Comparison of ENCODE assay signal across 9 mouse cellular contexts in genomic region chr9:27288442-27288841, GRCm38 (mm10). TPM values are rescaled to one million over a fixed set of nuclear protein-coding genes. Genes with fewer than 3 reads are reported as not detected.
DNase-seq lines count a peak whose midpoint lies in the region; ATAC-seq lines count a peak whose summit lies in the region.
"Had no signal": no experiment of that assay in that cellular context is flagged by ENCODE, and none has a peak within 500 bp of the region (broad histone marks: within the 10 kb centered on the region; RNA-seq: fewer than 3 reads in every experiment).

No protein-coding gene starts in this region.

- H3K27ac ChIP-seq in forebrain, embryonic 14.5 days (ENCODE audit: low read depth, low read length) = no peak overlapping the region
- no peak overlapping the region for H3K27ac ChIP-seq in midbrain, embryonic 14.5 days (replicated peaks; ENCODE audit: low read depth, low read length)

- H3K4me3 ChIP-seq in forebrain, embryonic 14.5 days (ENCODE audit: low read depth, low read length) = no peak overlapping the region
- H3K4me3 ChIP-seq in midbrain, embryonic 14.5 days (replicated peaks; ENCODE audit: low read depth, low read length) = no peak overlapping the region

- no peaks in the 10 kb centered on the region for H3K36me3 ChIP-seq in forebrain, embryonic 14.5 days (ENCODE audit: control insufficient read depth, insufficient read depth, low read length)
- no peaks in the 10 kb centered on the region for H3K36me3 ChIP-seq in midbrain, embryonic 14.5 days (ENCODE audit: control insufficient read depth, insufficient read depth, low read length)

- WGBS in forebrain, embryonic 14.5 days = 3% methylated on average over 7 of the region's 7 CpGs
- 9% methylated on average over 7 of the region's 7 CpGs for WGBS in midbrain, embryonic 14.5 days

- peaks cover 16% of the 10 kb centered on the region for H3K4me1 ChIP-seq in forebrain, embryonic 14.5 days (ENCODE audit: control insufficient read depth, insufficient read depth, low read length)
- H3K4me1 ChIP-seq in midbrain, embryonic 14.5 days (ENCODE audit: control insufficient read depth, insufficient read depth, low read length) = peaks cover 9% of the 10 kb centered on the region

- no peak overlapping the region for H3K9ac ChIP-seq in forebrain, embryonic 14.5 days (ENCODE audit: low read length)
- no peak overlapping the region for H3K9ac ChIP-seq in midbrain, embryonic 14.5 days (replicated peaks; ENCODE audit: low read length)

- ATAC-seq in forebrain, embryonic 14.5 days = peak; percentile 83
- peak; percentile 71 for ATAC-seq in midbrain, embryonic 14.5 days (ENCODE audit: low FRiP score, low TSS enrichment)

- peak; percentile 40 for DNase-seq in cerebellum, adult 11-12 months
- DNase-seq in cerebellum, postnatal 25 days = no peak
- DNase-seq in left cerebral cortex, postnatal 14 days (ENCODE audit: low spot score in 2 of 2) = peak; percentile 64 to 79
- no peak for DNase-seq in left cerebral cortex, adult 18-20 months (ENCODE audit: low spot score in 2 of 2)
- peak; percentile 88 for DNase-seq in forebrain, embryonic 14.5 days (ENCODE audit: low spot score)
- DNase-seq in midbrain, embryonic 14.5 days = peak; percentile 82
- DNase-seq in natural killer cell, adult 2 months (ENCODE audit: low spot score in 2 of 2) = no peak
- DNase-seq in gastrocnemius, postnatal 10 days = no peak

- no peaks in the 10 kb centered on the region; the same call in 1 of the 2 replicates for H3K27me3 ChIP-seq in forebrain, embryonic 14.5 days (replicated peaks; ENCODE audit: control insufficient read depth, insufficient read depth, low read length)
- H3K27me3 ChIP-seq in midbrain, embryonic 14.5 days (ENCODE audit: control insufficient read depth, insufficient read depth, low read length) = no peaks in the 10 kb centered on the region; the same call in 1 of the 2 replicates

- H3K4me2 ChIP-seq in forebrain, embryonic 14.5 days (ENCODE audit: low read length) = no peak overlapping the region
- no peak overlapping the region for H3K4me2 ChIP-seq in midbrain, embryonic 14.5 days (ENCODE audit: low read length)

- intact Hi-C loops in left cerebral cortex, postnatal 14 days (cut with DNase I) = no loop called here

- H3K9me3 ChIP-seq in forebrain, embryonic 14.5 days (replicated peaks; ENCODE audit: control insufficient read depth, low read length) = no peaks in the 10 kb centered on the region
- H3K9me3 ChIP-seq in midbrain, embryonic 14.5 days (ENCODE audit: control insufficient read depth, low read length) = no peaks in the 10 kb centered on the region

RNA-seq across cellular contexts. Expression of gene Igsf9b, which starts 10.6 kb away (rescaled TPM):
- total RNA-seq in left cerebral cortex, postnatal 14 days (2021) = 10 to 100 TPM; 74.3 to 75.7 TPM
- total RNA-seq in left cerebral cortex, adult 18-20 months (2021) = 10 to 100 TPM; 64.8 to 67.9 TPM
- 5.1 and 7.5 TPM in 2 replicates for polyA plus RNA-seq in forebrain, embryonic 14.5 days (2014; fragmentation: Nextera tagmentation; extraction: Ambion mirVana)
- polyA plus RNA-seq in midbrain, embryonic 14.5 days (2014; fragmentation: Nextera tagmentation; extraction: Ambion mirVana) = 12.0 and 15.2 TPM in 2 replicates
- 1 to 10 TPM; 4.6 to 7.4 TPM for total RNA-seq in gastrocnemius, postnatal 10 days (2021)
- polyA plus RNA-seq: liver, adult 2 months had no signal

Comparison
In these comparisons a context has a peak if more than half of its experiments do, and no peak if none do; other contexts are left out.
1. DNase-seq: peak in cerebellum, adult 11-12 months (single experiment), left cerebral cortex, postnatal 14 days (2 of 2), forebrain, embryonic 14.5 days (single experiment) and midbrain, embryonic 14.5 days (single experiment); none in cerebellum, postnatal 25 days (0 of 2), left cerebral cortex, adult 18-20 months (0 of 2), natural killer cell, adult 2 months (0 of 2) and gastrocnemius, postnatal 10 days (single experiment).
2. RNA of gene Igsf9b, which starts 10.6 kb away (total RNA-seq): 74.3 to 75.7 TPM in left cerebral cortex, postnatal 14 days and 64.8 to 67.9 TPM in left cerebral cortex, adult 18-20 months; 4.6 to 7.4 TPM in gastrocnemius, postnatal 10 days; every median in the first group is over 4 times any median in the second.